Mouse (Mus musculus) mouse embryonic stem cell (cell line): ENCODE measurements around the gene Bcas3.

Experiments
- in situ Hi-C, 2 experiments: fragments of 300-500 bp; cut with MboI; formaldehyde crosslinking; loops; 1 replicate in 1 of 2; 3 replicates in 1 of 2; pipeline ENCODE4 v1.14.3; 2019 to 2020; ENCODE audit warnings: low sequenced_read_pairs in 2 of 2, low pct_unique_long_range_greater_than_20kb in 1 of 2, mixed read lengths in 1 of 2; ENCODE audit not compliant: unreplicated experiment in 1 of 2

Bcas3 gene

DNA sequence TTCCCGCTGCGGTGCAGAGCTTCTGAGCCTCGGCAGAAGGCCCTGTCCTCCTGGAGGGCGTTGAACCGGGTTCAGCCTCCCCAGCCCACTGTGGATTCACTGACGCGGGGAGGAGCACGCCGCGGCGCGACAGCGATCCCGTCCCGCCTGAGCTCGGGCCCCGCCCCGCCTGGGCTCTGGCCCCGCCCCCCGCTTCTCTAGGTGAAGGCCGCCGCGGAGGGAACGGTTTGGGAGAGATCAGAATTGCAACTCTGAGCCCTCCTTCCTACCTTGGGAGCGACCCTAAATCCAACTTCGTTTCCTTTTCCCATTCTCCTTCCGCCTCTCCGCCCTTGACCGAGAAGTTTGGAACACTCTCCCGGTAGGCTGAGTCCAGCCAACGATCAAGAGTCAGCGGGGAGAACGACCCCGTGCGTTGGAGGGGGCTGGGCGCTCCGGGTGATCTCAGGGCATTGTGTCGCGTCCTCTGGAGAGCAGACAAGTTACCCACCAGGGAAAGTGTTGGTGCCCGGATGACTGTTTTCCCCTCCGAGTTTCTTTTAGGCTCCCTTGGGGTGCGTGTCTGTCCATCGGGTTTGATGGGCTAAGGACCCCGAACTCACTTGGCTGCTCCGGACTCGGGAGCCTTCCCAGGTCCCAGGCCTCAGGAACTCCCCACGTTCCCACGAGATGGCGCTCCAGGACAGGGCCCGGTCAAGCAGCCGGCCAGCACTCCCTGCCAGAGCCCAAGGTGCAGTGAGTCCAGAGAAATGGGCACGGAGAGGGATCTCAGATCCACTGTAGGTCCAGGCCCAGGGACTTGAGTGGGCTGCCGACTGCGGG, 491.4 kb downstream of the Bcas3 start:
- in situ Hi-C loops, result loop anchor here (5.0 to 25.0 kb wide), 2 partner anchors 132 to 457 kb away; no protein-coding TSS in a partner anchor

GRCm38 (mm10) chr11:85844971-85845370, 492.0 kb downstream of the Bcas3 start:
- in situ Hi-C loops, result loop anchor here (5.0 to 25.0 kb wide), 2 partner anchors 133 to 458 kb away; no protein-coding TSS in a partner anchor

- in situ Hi-C loops, result loop anchor here in 1 of 2 experiments (25.0 kb wide), 1 partner anchor 459 kb away; no protein-coding TSS in a partner anchor
Measured at GRCm38 (mm10) chr11:85845921-85846320, 493.0 kb downstream of the Bcas3 start.

GRCm38 (mm10) chr11:85846509-85846908, 493.5 kb downstream of the Bcas3 start:
- in situ Hi-C loops, result loop anchor here in 1 of 2 experiments (25.0 kb wide), 1 partner anchor 459 kb away; no protein-coding TSS in a partner anchor

DNA sequence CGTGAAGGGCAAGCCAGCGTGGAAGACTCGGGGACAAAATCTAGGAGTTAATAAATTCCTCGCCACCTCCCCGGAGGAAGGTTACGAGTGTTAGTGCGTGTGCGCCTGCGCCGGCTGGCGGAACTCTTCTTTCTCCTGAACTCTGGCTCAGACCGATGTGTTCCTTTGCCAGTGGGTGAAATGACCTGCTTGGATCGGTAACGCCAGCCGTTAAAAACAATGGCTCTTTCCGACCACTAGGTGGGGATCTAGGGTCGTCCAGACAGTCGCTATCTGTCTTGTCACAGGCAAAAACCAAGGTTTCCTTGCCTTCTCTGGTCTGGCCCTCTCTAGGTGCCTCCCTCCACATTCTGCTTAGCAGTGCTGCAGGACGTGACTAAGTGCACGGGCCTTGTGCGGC, 496.1 kb downstream of the Bcas3 start:
- in situ Hi-C loops, result loop anchor here in 1 of 2 experiments (25.0 kb wide), 1 partner anchor 462 kb away; no protein-coding TSS in a partner anchor

GRCm38 (mm10) chr11:85850233-85850632, 497.3 kb downstream of the Bcas3 start, which contains the start of gene Gm11444:
Gene Gm11444 (minus strand): TSS chr11:85850333.
- in situ Hi-C loops, result loop anchor here (5.0 to 25.0 kb wide), 2 partner anchors 122 to 312 kb away; no protein-coding TSS in a partner anchor

- in situ Hi-C loops, result loop anchor here (5.0 to 25.0 kb wide), 2 partner anchors 122 to 312 kb away; no protein-coding TSS in a partner anchor
Measured at GRCm38 (mm10) chr11:85850758-85851157, 497.8 kb downstream of the Bcas3 start.

GRCm38 (mm10) chr11:85857997-85858698, 505.2 kb downstream of the Bcas3 start:
- in situ Hi-C loops, result loop anchor here (25.0 kb wide), 1 partner anchor 304 kb away; no protein-coding TSS in a partner anchor

DNA sequence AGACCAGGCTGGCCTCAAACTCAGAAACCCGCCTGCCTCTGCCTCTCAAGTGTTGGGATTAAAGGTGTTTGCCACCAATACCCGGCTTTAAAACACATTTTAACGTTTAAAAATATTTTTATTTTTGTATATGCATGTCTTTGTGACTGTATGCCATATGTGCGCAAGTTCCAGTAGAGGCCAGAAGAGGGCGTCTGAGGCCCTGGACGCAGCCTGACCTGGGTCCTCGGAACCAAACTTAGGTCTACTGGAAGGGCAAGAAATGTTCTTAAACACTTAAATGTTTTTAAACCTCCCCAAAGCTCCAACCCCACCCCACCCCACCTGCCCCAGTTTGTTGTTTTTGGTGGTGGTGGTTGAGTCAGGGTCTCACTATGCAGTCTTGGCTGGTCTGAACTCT, 511.4 kb downstream of the Bcas3 start:
- in situ Hi-C loops, result loop anchor here (5.0 to 25.0 kb wide), 2 partner anchors 103 to 298 kb away; no protein-coding TSS in a partner anchor
